Mouse (Mus musculus): ENCODE measurements around the gene Hrc. TPM values are rescaled to one million over a fixed set of nuclear protein-coding genes. Genes with fewer than 3 reads are reported as not detected.

Gene Hrc
- polyA plus RNA-seq (2015; fragmentation: Nextera tagmentation; extraction: Ambion mirVana), result 0.52 and 0.62 TPM in 2 replicates

DNA sequence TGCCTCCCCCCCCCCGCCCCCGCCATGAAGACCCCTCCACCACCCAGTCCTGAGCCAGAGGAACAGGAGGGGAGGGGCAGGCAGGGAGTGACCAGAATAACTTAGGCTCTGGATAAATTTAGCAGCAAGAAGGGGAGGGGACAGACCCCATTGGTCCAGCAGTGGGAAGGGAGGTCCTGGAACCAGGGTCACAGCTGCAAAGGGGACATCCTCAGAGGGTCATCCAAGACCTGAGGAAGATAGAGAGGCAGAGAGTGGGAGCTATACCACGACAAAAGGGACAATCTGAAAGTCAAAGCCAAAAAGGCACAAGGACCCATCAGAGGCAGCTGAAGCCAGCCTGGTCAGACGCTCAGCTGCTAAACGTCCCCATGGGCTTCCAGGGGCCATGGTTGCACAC is at the start of gene Hrc:
TSS of gene Hrc (plus strand) at position 235 of the 400 bp plus-strand sequence.

DNA sequence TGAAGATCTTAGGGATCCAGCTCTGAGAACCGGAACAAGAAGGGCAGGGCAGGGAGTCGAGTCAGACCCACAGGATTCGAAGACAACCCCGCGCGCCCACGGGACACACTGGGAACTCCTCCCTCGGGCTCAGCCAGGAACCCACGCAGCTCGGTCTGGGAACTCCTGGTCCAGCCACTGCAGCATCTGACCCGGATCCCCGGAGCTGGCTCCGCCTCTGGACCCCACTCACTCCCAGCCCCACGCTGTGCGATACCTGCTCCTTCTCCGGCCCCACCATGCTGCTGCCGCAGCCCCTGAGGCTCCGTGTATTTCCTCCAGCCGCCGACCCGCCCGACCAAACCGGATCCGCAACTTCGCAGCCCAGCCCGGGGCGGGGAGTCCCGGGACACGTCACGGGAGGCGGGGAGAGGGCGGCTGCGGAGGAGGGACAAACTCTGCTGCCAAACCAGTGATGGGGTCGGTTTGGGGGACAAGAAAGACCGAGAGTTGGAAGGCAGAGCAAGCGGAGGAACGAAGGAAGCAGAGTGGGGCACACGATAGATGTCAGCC is 1.6 kb upstream of the Hrc start, which contains the start of gene Trpm4:
TSS of gene Trpm4 (minus strand) at position 350 of the 552 bp plus-strand sequence.

DNA sequence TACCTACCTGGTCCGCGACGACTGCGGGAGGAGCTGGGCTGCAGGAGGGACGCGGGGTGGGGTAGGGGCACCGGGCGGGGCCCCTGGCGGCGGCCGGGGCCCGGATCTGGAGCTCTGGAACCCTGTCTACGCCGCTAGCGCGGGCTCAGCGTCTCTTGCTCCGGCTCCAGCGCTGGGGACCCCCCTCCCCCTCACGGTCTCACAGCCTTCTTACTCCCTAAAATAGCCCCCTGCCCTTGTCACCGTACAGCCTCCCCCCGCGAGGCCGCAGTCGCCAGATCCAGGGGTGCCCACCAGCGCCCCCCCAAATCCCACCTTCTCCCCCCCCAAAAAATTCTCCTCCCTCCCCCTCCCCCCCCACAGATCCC is 31.5 kb downstream of the Hrc start, which contains the start of gene Ppfia3:
TSS of gene Ppfia3 (minus strand) at position 368 of the 368 bp plus-strand sequence.

DNA sequence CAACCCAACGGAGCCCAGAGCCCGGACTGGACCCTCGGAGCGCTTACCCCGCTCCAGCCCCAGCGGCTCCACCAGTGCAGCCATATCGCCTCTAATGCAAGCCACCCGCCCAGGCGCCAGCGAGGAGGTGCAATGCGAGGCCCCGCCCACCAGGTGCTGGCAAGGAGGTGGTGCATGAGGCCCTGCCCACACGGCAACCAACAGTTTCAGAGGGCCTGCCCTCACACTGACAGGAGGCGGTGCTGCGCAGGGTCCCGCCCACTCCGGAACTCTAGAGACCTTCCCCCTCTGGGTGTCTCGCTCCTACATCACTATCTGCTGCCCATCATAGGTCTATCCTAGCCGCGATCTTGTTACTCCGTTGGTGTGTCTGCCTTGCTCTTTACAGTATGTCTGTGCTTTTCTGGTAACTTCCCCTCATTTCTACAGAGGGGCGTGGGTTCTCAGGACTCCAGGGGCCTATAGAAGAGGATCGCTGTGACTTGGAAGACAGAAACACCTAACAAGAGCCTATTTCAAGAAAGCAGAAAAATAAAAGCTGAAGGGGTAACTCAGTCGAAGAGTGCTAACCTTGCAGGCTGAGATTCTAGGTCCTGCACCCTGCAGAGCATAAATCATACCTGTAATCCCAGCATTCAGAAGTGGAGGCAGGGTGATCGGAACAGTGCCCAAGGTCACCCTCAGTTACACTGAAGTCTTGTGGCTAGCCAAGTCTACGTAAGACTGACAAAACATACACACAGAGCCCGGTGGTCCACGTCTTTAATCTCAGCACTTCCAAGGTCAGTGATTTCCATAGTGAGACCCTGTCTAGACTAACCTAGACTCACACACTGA is 35.6 kb downstream of the Hrc start, which contains the start of gene Lin7b:
TSS of gene Lin7b (minus strand) at position 109 of the 837 bp plus-strand sequence.

Other genes starting within 250 kb of the Hrc start
- 57.0 and 59.7 TPM in 2 replicates for gene Rcn3, start 243.1 kb upstream of the Hrc start, polyA plus RNA-seq (2015; fragmentation: Nextera tagmentation; extraction: Ambion mirVana)
- gene Fcgrt, start 231.4 kb upstream of the Hrc start, polyA plus RNA-seq (2015; fragmentation: Nextera tagmentation; extraction: Ambion mirVana), result 50.0 and 59.6 TPM in 2 replicates
- 748 and 784 TPM in 2 replicates for gene Rps11, start 210.9 kb upstream of the Hrc start, polyA plus RNA-seq (2015; fragmentation: Nextera tagmentation; extraction: Ambion mirVana)
- gene Rpl13a, start 206.5 kb upstream of the Hrc start, polyA plus RNA-seq (2015; fragmentation: Nextera tagmentation; extraction: Ambion mirVana), result 715 and 776 TPM in 2 replicates
- 0.63 TPM in 1 of 2 replicates, not detected in the other for gene Gm45713, start 199.1 kb upstream of the Hrc start, polyA plus RNA-seq (2015; fragmentation: Nextera tagmentation; extraction: Ambion mirVana)
- gene Flt3l, start 198.9 kb upstream of the Hrc start, polyA plus RNA-seq (2015; fragmentation: Nextera tagmentation; extraction: Ambion mirVana), result 2.4 and 2.9 TPM in 2 replicates
- gene Pih1d1, start 181.0 kb upstream of the Hrc start, polyA plus RNA-seq (2015; fragmentation: Nextera tagmentation; extraction: Ambion mirVana), result 63.5 and 72.6 TPM in 2 replicates
- gene Aldh16a1, start 180.7 kb upstream of the Hrc start, polyA plus RNA-seq (2015; fragmentation: Nextera tagmentation; extraction: Ambion mirVana), result 14.5 and 17.7 TPM in 2 replicates
- gene Slc17a7, start 171.3 kb upstream of the Hrc start, polyA plus RNA-seq (2015; fragmentation: Nextera tagmentation; extraction: Ambion mirVana), result 0.29 and 1.2 TPM in 2 replicates
- gene Gfy, start 155.7 kb upstream of the Hrc start, polyA plus RNA-seq (2015; fragmentation: Nextera tagmentation; extraction: Ambion mirVana), result not detected in 2 replicates
- gene Pth2, start 154.3 kb upstream of the Hrc start, polyA plus RNA-seq (2015; fragmentation: Nextera tagmentation; extraction: Ambion mirVana), result not detected in 2 replicates
- 0.42 and 0.50 TPM in 2 replicates for gene Ccdc155, start 130.4 kb upstream of the Hrc start, polyA plus RNA-seq (2015; fragmentation: Nextera tagmentation; extraction: Ambion mirVana)
- gene Dkkl1, start 123.1 kb upstream of the Hrc start, polyA plus RNA-seq (2015; fragmentation: Nextera tagmentation; extraction: Ambion mirVana), result 27.6 and 29.1 TPM in 2 replicates
- gene Tead2, start 119.5 kb upstream of the Hrc start, polyA plus RNA-seq (2015; fragmentation: Nextera tagmentation; extraction: Ambion mirVana), result 18.3 and 18.6 TPM in 2 replicates
- gene Cd37, start 96.2 kb upstream of the Hrc start, polyA plus RNA-seq (2015; fragmentation: Nextera tagmentation; extraction: Ambion mirVana), result 3.1 and 4.6 TPM in 2 replicates
- 2.2 and 2.6 TPM in 2 replicates for gene Slc6a16, start 94.2 kb upstream of the Hrc start, polyA plus RNA-seq (2015; fragmentation: Nextera tagmentation; extraction: Ambion mirVana)
- not detected in 2 replicates for gene Slc6a21, start 57.8 kb upstream of the Hrc start, polyA plus RNA-seq (2015; fragmentation: Nextera tagmentation; extraction: Ambion mirVana)
- 11.8 and 12.6 TPM in 2 replicates for gene Trpm4, start 1.5 kb upstream of the Hrc start, polyA plus RNA-seq (2015; fragmentation: Nextera tagmentation; extraction: Ambion mirVana)
- 33.9 and 35.6 TPM in 2 replicates for gene Ppfia3, start 31.7 kb downstream of the Hrc start, polyA plus RNA-seq (2015; fragmentation: Nextera tagmentation; extraction: Ambion mirVana)
- 111 and 123 TPM in 2 replicates for gene Lin7b, start 35.3 kb downstream of the Hrc start, polyA plus RNA-seq (2015; fragmentation: Nextera tagmentation; extraction: Ambion mirVana)
- gene Snrnp70, start 60.5 kb downstream of the Hrc start, polyA plus RNA-seq (2015; fragmentation: Nextera tagmentation; extraction: Ambion mirVana), result 146 and 152 TPM in 2 replicates
- gene Kcna7, start 70.4 kb downstream of the Hrc start, polyA plus RNA-seq (2015; fragmentation: Nextera tagmentation; extraction: Ambion mirVana), result not detected in 2 replicates
- gene Ntf5, start 78.4 kb downstream of the Hrc start, polyA plus RNA-seq (2015; fragmentation: Nextera tagmentation; extraction: Ambion mirVana), result 0.10 TPM in 1 of 2 replicates, not detected in the other
- gene Lhb, start 85.5 kb downstream of the Hrc start, polyA plus RNA-seq (2015; fragmentation: Nextera tagmentation; extraction: Ambion mirVana), result 0.37 and 0.48 TPM in 2 replicates
- gene Gys1, start 99.6 kb downstream of the Hrc start, polyA plus RNA-seq (2015; fragmentation: Nextera tagmentation; extraction: Ambion mirVana), result 16.4 and 18.9 TPM in 2 replicates
- gene Ruvbl2, start 102.8 kb downstream of the Hrc start, polyA plus RNA-seq (2015; fragmentation: Nextera tagmentation; extraction: Ambion mirVana), result 83.2 and 91.0 TPM in 2 replicates
- gene Ftl1, start 124.6 kb downstream of the Hrc start, polyA plus RNA-seq (2015; fragmentation: Nextera tagmentation; extraction: Ambion mirVana), result 3,929 and 4,285 TPM in 2 replicates
- 248 and 251 TPM in 2 replicates for gene Bax, start 131.6 kb downstream of the Hrc start, polyA plus RNA-seq (2015; fragmentation: Nextera tagmentation; extraction: Ambion mirVana)
- gene Tulp2, start 146.6 kb downstream of the Hrc start, polyA plus RNA-seq (2015; fragmentation: Nextera tagmentation; extraction: Ambion mirVana), result 0.29 and 0.49 TPM in 2 replicates
- gene Gm45808, start 151.5 kb downstream of the Hrc start, polyA plus RNA-seq (2015; fragmentation: Nextera tagmentation; extraction: Ambion mirVana), result not detected in 2 replicates
- 5.4 and 5.5 TPM in 2 replicates for gene Dhdh, start 153.5 kb downstream of the Hrc start, polyA plus RNA-seq (2015; fragmentation: Nextera tagmentation; extraction: Ambion mirVana)
- 143 and 157 TPM in 2 replicates for gene Nucb1, start 175.1 kb downstream of the Hrc start, polyA plus RNA-seq (2015; fragmentation: Nextera tagmentation; extraction: Ambion mirVana)
- 18.4 and 20.1 TPM in 2 replicates for gene Ppp1r15a, start 191.0 kb downstream of the Hrc start, polyA plus RNA-seq (2015; fragmentation: Nextera tagmentation; extraction: Ambion mirVana)
- gene Plekha4, start 191.0 kb downstream of the Hrc start, polyA plus RNA-seq (2015; fragmentation: Nextera tagmentation; extraction: Ambion mirVana), result 5.5 and 6.7 TPM in 2 replicates
- gene Hsd17b14, start 219.6 kb downstream of the Hrc start, polyA plus RNA-seq (2015; fragmentation: Nextera tagmentation; extraction: Ambion mirVana), result 0.62 and 0.81 TPM in 2 replicates
- gene Bcat2, start 234.9 kb downstream of the Hrc start, polyA plus RNA-seq (2015; fragmentation: Nextera tagmentation; extraction: Ambion mirVana), result 19.8 and 21.5 TPM in 2 replicates

All from neural tube, postnatal 0 days (tissue).